Mouse (Mus musculus): ENCODE data around the gene Cd2bp2. TPM values are rescaled to one million over a fixed set of nuclear protein-coding genes. Genes with fewer than 3 reads are reported as not detected.

The Cd2bp2 gene
- 89.9 and 93.4 TPM in 2 replicates for polyA plus RNA-seq (2016; fragmentation: Nextera tagmentation; extraction: Ambion mirVana)

- H3K27ac ChIP-seq (replicated peaks), result peak within 1 kb of the TSS; percentile 90
- H3K36me3 ChIP-seq (replicated peaks), result peaks cover 85% of the 10 kb centered on the region
- WGBS, result under 1% methylated on average over 51 of the region's 51 CpGs
These were observed at the start of gene Cd2bp2 for GRCm38 (mm10) chr7:127195544-127196295. Gene Cd2bp2 (minus strand): TSS chr7:127196050.

GRCm38 (mm10) chr7:127244658-127245510 is 49.0 kb upstream of the Cd2bp2 start:
- whole genome bisulfite sequencing, result 12% methylated on average over 32 of the region's 33 CpGs
- peaks cover 52% of the 10 kb centered on the region for H3K36me3 ChIP-seq (replicated peaks)
- peak overlapping the region; percentile 96 for H3K27ac ChIP-seq (replicated peaks)
- peaks cover 4% of the 10 kb centered on the region; the same call in 1 of the 2 replicates for H3K9me3 ChIP-seq
- DNase-seq (ENCODE audit: low spot score), result no peak
- H3K4me1 ChIP-seq, result peaks cover 27% of the 10 kb centered on the region
- H3K4me3 ChIP-seq, result peak overlapping the region; percentile 91
- H3K27me3 ChIP-seq (replicated peaks; ENCODE audit: low read depth, poor library complexity, severe bottlenecking), result no peaks in the 10 kb centered on the region

More at GRCm38 (mm10) chr7:127195544-127196295, at the start of gene Cd2bp2:
- Histone ChIP-seq H3K4me1 (peaks cover 26% of the 10 kb centered on the region), H3K9me3 (no peaks in the 10 kb centered on the region), H3K4me3 (peak within 1 kb of the TSS; percentile 82), H3K27me3 (replicated peaks; ENCODE audit: low read depth, poor library complexity, severe bottlenecking) (no peaks in the 10 kb centered on the region)
- DNase-seq (ENCODE audit: low spot score), result peak; percentile 96

GRCm38 (mm10) chr7:127243870-127244657 is 48.2 kb upstream of the Cd2bp2 start, which contains the start of gene Zfp771:
Gene Zfp771 (plus strand): TSS chr7:127244274.
- peaks cover 52% of the 10 kb centered on the region for H3K36me3 ChIP-seq (replicated peaks)
- peaks cover 27% of the 10 kb centered on the region for H3K4me1 ChIP-seq
- peak within 1 kb of the TSS; percentile 91 for H3K4me3 ChIP-seq
- H3K27me3 ChIP-seq (replicated peaks; ENCODE audit: low read depth, poor library complexity, severe bottlenecking), result no peaks in the 10 kb centered on the region
- peak within 1 kb of the TSS; percentile 96 for H3K27ac ChIP-seq (replicated peaks)
- H3K9me3 ChIP-seq, result peaks cover 4% of the 10 kb centered on the region; the same call in 1 of the 2 replicates
- WGBS, result 1% methylated on average over 56 of the region's 56 CpGs
- peak; percentile 97 for DNase-seq (ENCODE audit: low spot score)

- WGBS, result 39% methylated on average over 2 of the region's 2 CpGs
- H3K27me3 ChIP-seq (replicated peaks; ENCODE audit: low read depth, poor library complexity, severe bottlenecking), result no peaks in the 10 kb centered on the region
- H3K4me1 ChIP-seq, result peaks cover 27% of the 10 kb centered on the region
- peaks cover 53% of the 10 kb centered on the region for H3K36me3 ChIP-seq (replicated peaks)
- peak overlapping the region; percentile 96 for H3K27ac ChIP-seq (replicated peaks)
- H3K4me3 ChIP-seq, result peak overlapping the region; percentile 91
- H3K9me3 ChIP-seq, result peaks cover 4% of the 10 kb centered on the region; the same call in 1 of the 2 replicates
- DNase-seq (ENCODE audit: low spot score), result no peak
These were observed 47.6 kb upstream of the Cd2bp2 start for GRCm38 (mm10) chr7:127243361-127243867.

GRCm38 (mm10) chr7:127234777-127235176 is 38.9 kb upstream of the Cd2bp2 start:
- 94% methylated on average over 2 of the region's 2 CpGs for WGBS
- H3K27ac ChIP-seq (replicated peaks), result no peak overlapping the region; the same call in 1 of the 2 replicates
- no peak for DNase-seq (ENCODE audit: low spot score)
- H3K36me3 ChIP-seq (replicated peaks), result peaks cover 74% of the 10 kb centered on the region
- no peaks in the 10 kb centered on the region for H3K27me3 ChIP-seq (replicated peaks; ENCODE audit: low read depth, poor library complexity, severe bottlenecking)
- H3K9me3 ChIP-seq, result peaks cover 27% of the 10 kb centered on the region
- peak overlapping the region; percentile 98 for H3K4me3 ChIP-seq
- peaks cover 38% of the 10 kb centered on the region for H3K4me1 ChIP-seq

GRCm38 (mm10) chr7:127233765-127234164 is 37.9 kb upstream of the Cd2bp2 start:
- WGBS, result 9% methylated on average over 9 of the region's 9 CpGs
- Histone ChIP-seq H3K27ac (replicated peaks) (peak overlapping the region; percentile 100), H3K36me3 (replicated peaks) (peaks cover 74% of the 10 kb centered on the region), H3K9me3 (peaks cover 27% of the 10 kb centered on the region), H3K4me1 (peaks cover 38% of the 10 kb centered on the region), H3K27me3 (replicated peaks; ENCODE audit: low read depth, poor library complexity, severe bottlenecking) (no peaks in the 10 kb centered on the region), H3K4me3 (peak overlapping the region; percentile 98)
- DNase-seq (ENCODE audit: low spot score), result no peak

GRCm38 (mm10) chr7:127233368-127233749 is 37.5 kb upstream of the Cd2bp2 start:
- DNase-seq (ENCODE audit: low spot score), result no peak
- H3K36me3 ChIP-seq (replicated peaks), result peaks cover 72% of the 10 kb centered on the region
- peaks cover 27% of the 10 kb centered on the region for H3K9me3 ChIP-seq
- H3K4me3 ChIP-seq, result peak overlapping the region; percentile 98
- 0% methylated on average over 27 of the region's 27 CpGs for WGBS
- H3K27me3 ChIP-seq (replicated peaks; ENCODE audit: low read depth, poor library complexity, severe bottlenecking), result no peaks in the 10 kb centered on the region
- peak overlapping the region; percentile 100 for H3K27ac ChIP-seq (replicated peaks)
- peaks cover 38% of the 10 kb centered on the region for H3K4me1 ChIP-seq

- Histone ChIP-seq H3K4me1 (peaks cover 38% of the 10 kb centered on the region), H3K9me3 (peaks cover 27% of the 10 kb centered on the region), H3K27ac (replicated peaks) (peak within 1 kb of the TSS; percentile 100), H3K36me3 (replicated peaks) (peaks cover 70% of the 10 kb centered on the region), H3K4me3 (peak within 1 kb of the TSS; percentile 98), H3K27me3 (replicated peaks; ENCODE audit: low read depth, poor library complexity, severe bottlenecking) (no peaks in the 10 kb centered on the region)
- peak; percentile 95 for DNase-seq (ENCODE audit: low spot score)
- WGBS, result under 1% methylated on average over 64 of the region's 64 CpGs
These were observed 36.9 kb upstream of the Cd2bp2 start, which contains the start of the genes Zfp553 and Sept1 for GRCm38 (mm10) chr7:127232622-127233367. Gene Zfp553 (plus strand): TSS chr7:127233061. Gene Sept1 (minus strand): TSS chr7:127233130.

GRCm38 (mm10) chr7:127231826-127232621 is 36.2 kb upstream of the Cd2bp2 start:
- Histone ChIP-seq H3K4me3 (peak overlapping the region; percentile 98), H3K27me3 (replicated peaks; ENCODE audit: low read depth, poor library complexity, severe bottlenecking) (no peaks in the 10 kb centered on the region), H3K4me1 (peaks cover 38% of the 10 kb centered on the region), H3K27ac (replicated peaks) (peak overlapping the region; percentile 100), H3K9me3 (peaks cover 23% of the 10 kb centered on the region), H3K36me3 (replicated peaks) (peaks cover 70% of the 10 kb centered on the region)
- WGBS, result 17% methylated on average over 20 of the region's 20 CpGs
- no peak for DNase-seq (ENCODE audit: low spot score)

GRCm38 (mm10) chr7:127231376-127231775 is 35.5 kb upstream of the Cd2bp2 start:
- DNase-seq (ENCODE audit: low spot score), result no peak
- peaks cover 38% of the 10 kb centered on the region for H3K4me1 ChIP-seq
- peaks cover 68% of the 10 kb centered on the region for H3K36me3 ChIP-seq (replicated peaks)
- no peaks in the 10 kb centered on the region for H3K27me3 ChIP-seq (replicated peaks; ENCODE audit: low read depth, poor library complexity, severe bottlenecking)
- H3K9me3 ChIP-seq, result peaks cover 17% of the 10 kb centered on the region
- H3K4me3 ChIP-seq, result peak overlapping the region; percentile 98
- WGBS, result 86% methylated on average over 3 of the region's 3 CpGs
- H3K27ac ChIP-seq (replicated peaks), result peak overlapping the region; percentile 100
